Mouse (Mus musculus): ENCODE data around the gene Tmed2. TPM values are rescaled to one million over a fixed set of nuclear protein-coding genes. Genes with fewer than 3 reads are reported as not detected.
"Not testable (repeated sequence)": the region's sequence is repeated elsewhere in the genome, so short reads cannot be mapped to it uniquely, and the experiment has no call there.

Tmed2 gene
- polyA plus RNA-seq, 1 experiment from 2014 or later, result 443 TPM

- Histone ChIP-seq H3K27me3 (ENCODE audit: control insufficient read depth, insufficient read depth, low read length) (no peaks in the 10 kb centered on the region), H3K4me3 (ENCODE audit: low read length) (peak overlapping the region; percentile 86), H3K9me3 (replicated peaks; ENCODE audit: control insufficient read depth, low read length) (no peaks in the 10 kb centered on the region), H3K4me2 (ENCODE audit: low read depth, low read length) (peak overlapping the region; percentile 92), H3K36me3 (ENCODE audit: control insufficient read depth, insufficient read depth) (no peaks in the 10 kb centered on the region), H3K27ac (ENCODE audit: low read length) (peak overlapping the region; percentile 92), H3K4me1 (ENCODE audit: control insufficient read depth, insufficient read depth, low read length) (peaks cover 34% of the 10 kb centered on the region), H3K9ac (ENCODE audit: low read length) (peak overlapping the region; percentile 92)
- WGBS, result 14% methylated on average over 14 of the region's 14 CpGs
- 0 out of 2 replicates have a peak, but pooled peaks have one; percentile 17 for ATAC-seq (replicated peaks; ENCODE audit: extremely low read depth, insufficient read depth, low FRiP score)
These were observed 8.9 kb upstream of the Tmed2 start for GRCm38 (mm10) chr5:124531583-124531930.

- peak; percentile 8; the same call in 1 of the 2 replicates for ATAC-seq (replicated peaks; ENCODE audit: extremely low read depth, insufficient read depth, low FRiP score)
- peaks cover 41% of the 10 kb centered on the region for H3K4me1 ChIP-seq (ENCODE audit: control insufficient read depth, insufficient read depth, low read length)
These were observed 8.0 kb upstream of the Tmed2 start for GRCm38 (mm10) chr5:124532451-124532850.

GRCm38 (mm10) chr5:124535016-124535415 is 5.5 kb upstream of the Tmed2 start:
- H3K4me1 ChIP-seq (ENCODE audit: control insufficient read depth, insufficient read depth, low read length), result peaks cover 22% of the 10 kb centered on the region
- H3K9ac ChIP-seq (ENCODE audit: low read length), result no peak overlapping the region
- H3K4me2 ChIP-seq (ENCODE audit: low read depth, low read length), result no peak overlapping the region
- H3K36me3 ChIP-seq (ENCODE audit: control insufficient read depth, insufficient read depth), result no peaks in the 10 kb centered on the region
- no peaks in the 10 kb centered on the region for H3K27me3 ChIP-seq (ENCODE audit: control insufficient read depth, insufficient read depth, low read length)
- no peak overlapping the region for H3K4me3 ChIP-seq (ENCODE audit: low read length)
- ATAC-seq (replicated peaks; ENCODE audit: extremely low read depth, insufficient read depth, low FRiP score), result no peak
- WGBS, result 41% methylated on average over 5 of the region's 5 CpGs
- H3K9me3 ChIP-seq (replicated peaks; ENCODE audit: control insufficient read depth, low read length), result no peaks in the 10 kb centered on the region
- no peak overlapping the region for H3K27ac ChIP-seq (ENCODE audit: low read length)

More at GRCm38 (mm10) chr5:124532451-124532850, 8.0 kb upstream of the Tmed2 start:
- H3K36me3 ChIP-seq (ENCODE audit: control insufficient read depth, insufficient read depth), result no peaks in the 10 kb centered on the region
- H3K27ac ChIP-seq (ENCODE audit: low read length), result peak overlapping the region; percentile 92
- H3K4me3 ChIP-seq (ENCODE audit: low read length), result no peak overlapping the region
- H3K4me2 ChIP-seq (ENCODE audit: low read depth, low read length), result no peak overlapping the region
- H3K9ac ChIP-seq (ENCODE audit: low read length), result no peak overlapping the region
- WGBS, result 31% methylated on average over 7 of the region's 7 CpGs
- no peaks in the 10 kb centered on the region for H3K9me3 ChIP-seq (replicated peaks; ENCODE audit: control insufficient read depth, low read length)
- H3K27me3 ChIP-seq (ENCODE audit: control insufficient read depth, insufficient read depth, low read length), result no peaks in the 10 kb centered on the region

DNA sequence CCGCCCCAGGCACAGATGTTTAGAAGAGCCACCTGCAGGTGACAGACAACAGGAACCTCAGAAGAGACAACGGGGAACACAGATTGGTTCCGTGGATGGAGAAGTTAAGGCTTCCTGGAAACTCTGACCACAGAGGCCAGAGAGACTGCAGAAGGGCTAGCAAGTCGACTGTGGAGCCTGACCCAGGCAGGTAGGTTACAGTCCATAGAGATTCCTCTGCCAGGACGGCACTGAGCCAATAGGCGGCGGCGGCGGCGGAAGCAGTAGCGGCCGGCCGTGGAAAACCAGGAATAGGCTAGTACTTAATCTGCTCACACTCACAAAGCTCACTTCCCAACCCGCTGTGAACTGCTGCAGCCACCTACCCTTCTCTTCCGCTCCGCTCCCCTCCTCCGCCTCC is 3.7 kb upstream of the Tmed2 start:
- Histone ChIP-seq H3K9ac (ENCODE audit: low read length) (peak overlapping the region; percentile 65), H3K36me3 (ENCODE audit: control insufficient read depth, insufficient read depth) (no peaks in the 10 kb centered on the region), H3K27ac (ENCODE audit: low read length) (peak overlapping the region; percentile 72), H3K4me3 (ENCODE audit: low read length) (peak overlapping the region; percentile 43), H3K4me1 (ENCODE audit: control insufficient read depth, insufficient read depth, low read length) (peaks cover 17% of the 10 kb centered on the region), H3K27me3 (ENCODE audit: control insufficient read depth, insufficient read depth, low read length) (no peaks in the 10 kb centered on the region), H3K9me3 (replicated peaks; ENCODE audit: control insufficient read depth, low read length) (no peaks in the 10 kb centered on the region), H3K4me2 (ENCODE audit: low read depth, low read length) (peak overlapping the region; percentile 65)
- no peak for ATAC-seq (replicated peaks; ENCODE audit: extremely low read depth, insufficient read depth, low FRiP score)
- 2% methylated on average over 16 of the region's 17 CpGs for WGBS

DNA sequence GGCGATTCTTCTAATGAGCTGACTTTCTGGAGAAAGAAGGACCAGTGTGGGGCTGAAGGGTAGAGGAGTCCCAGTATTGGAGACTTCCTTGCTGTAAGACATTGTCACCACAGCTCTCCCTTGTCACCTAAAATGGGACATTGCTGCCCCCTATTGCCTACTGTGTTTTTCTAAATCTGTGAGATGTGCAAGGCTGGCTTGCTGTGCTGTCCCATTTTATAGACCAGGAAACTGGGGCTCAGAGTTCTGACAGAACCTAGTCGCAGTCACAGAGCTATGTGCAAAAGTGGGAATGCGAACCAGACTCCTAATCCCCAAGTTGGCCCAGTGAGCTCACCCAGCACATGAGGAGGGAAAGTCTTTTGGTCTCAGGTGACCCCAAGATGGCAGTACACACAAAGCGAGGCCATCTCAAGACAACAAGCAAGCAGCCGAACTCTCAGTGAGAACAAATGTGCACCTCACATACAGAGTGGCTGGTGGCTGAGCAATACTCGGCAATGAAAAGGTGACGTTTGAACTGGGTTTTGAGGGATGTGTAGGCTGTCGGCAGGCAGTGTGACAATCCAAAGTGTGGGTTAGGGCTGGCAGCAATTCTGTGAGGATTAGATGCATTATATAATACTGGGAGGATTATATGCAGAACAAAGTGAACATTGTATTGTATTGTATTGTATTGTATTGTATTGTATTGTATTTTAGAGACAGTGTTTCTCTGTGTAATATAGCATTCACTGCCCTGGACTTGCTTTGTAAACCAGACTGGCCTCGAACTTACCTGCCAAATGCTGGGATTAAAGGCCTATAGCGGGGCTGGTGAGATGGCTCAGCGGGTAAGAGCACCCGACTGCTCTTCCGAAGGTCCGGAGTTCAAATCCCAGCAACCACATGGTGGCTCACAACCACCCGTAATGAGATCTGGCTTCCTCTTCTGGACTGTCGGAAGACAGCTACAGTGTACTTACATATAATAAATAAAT is 1.4 kb upstream of the Tmed2 start:
- no peaks in the 10 kb centered on the region for H3K9me3 ChIP-seq (replicated peaks; ENCODE audit: control insufficient read depth, low read length)
- H3K27ac ChIP-seq (ENCODE audit: low read length), result no peak overlapping the region
- WGBS, result 77% methylated on average over 15 of the region's 16 CpGs
- no peak for ATAC-seq (replicated peaks; ENCODE audit: extremely low read depth, insufficient read depth, low FRiP score)
- H3K27me3 ChIP-seq (ENCODE audit: control insufficient read depth, insufficient read depth, low read length), result no peaks in the 10 kb centered on the region
- H3K36me3 ChIP-seq (ENCODE audit: control insufficient read depth, insufficient read depth), result peaks cover 8% of the 10 kb centered on the region
- no peak overlapping the region for H3K4me3 ChIP-seq (ENCODE audit: low read length)
- peaks cover 26% of the 10 kb centered on the region for H3K4me1 ChIP-seq (ENCODE audit: control insufficient read depth, insufficient read depth, low read length)
- no peak overlapping the region for H3K4me2 ChIP-seq (ENCODE audit: low read depth, low read length)
- H3K9ac ChIP-seq (ENCODE audit: low read length), result no peak overlapping the region

DNA sequence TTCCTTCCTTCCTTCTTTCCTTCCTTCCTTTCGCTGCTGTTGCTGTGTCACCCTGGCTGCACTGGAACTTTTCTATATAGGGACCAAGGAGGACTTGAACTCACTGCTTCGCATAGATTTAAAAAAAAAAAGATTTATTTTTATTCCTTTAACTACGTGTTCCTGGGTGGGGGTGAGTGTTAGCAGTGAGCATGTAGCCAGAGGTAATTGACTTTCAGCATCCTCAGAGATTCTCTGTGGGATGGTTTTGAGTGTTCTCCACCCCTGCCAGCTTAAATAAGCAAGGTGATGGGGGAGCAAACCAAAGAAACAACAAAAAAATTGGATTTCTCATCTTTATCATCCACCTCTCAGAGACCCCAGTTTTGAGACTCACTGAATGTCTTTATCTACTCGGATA is 590 bp upstream of the Tmed2 start:
- Histone ChIP-seq H3K27me3 (ENCODE audit: control insufficient read depth, insufficient read depth, low read length) (no peaks in the 10 kb centered on the region), H3K9ac (ENCODE audit: low read length) (peak overlapping the region; percentile 22; the same call in 1 of the 2 replicates), H3K4me3 (ENCODE audit: low read length) (peak overlapping the region; percentile 97), H3K9me3 (replicated peaks; ENCODE audit: control insufficient read depth, low read length) (no peaks in the 10 kb centered on the region), H3K36me3 (ENCODE audit: control insufficient read depth, insufficient read depth) (peaks cover 16% of the 10 kb centered on the region), H3K4me1 (ENCODE audit: control insufficient read depth, insufficient read depth, low read length) (peaks cover 26% of the 10 kb centered on the region), H3K4me2 (ENCODE audit: low read depth, low read length) (peak overlapping the region; percentile 49), H3K27ac (ENCODE audit: low read length) (peak overlapping the region; percentile 52)
- no peak for ATAC-seq (replicated peaks; ENCODE audit: extremely low read depth, insufficient read depth, low FRiP score)
- WGBS, result 73% methylated on average over 4 of the region's 4 CpGs

- under 1% methylated on average over 78 of the region's 89 CpGs for WGBS
- H3K4me3 ChIP-seq (ENCODE audit: low read length), result peak overlapping the region; percentile 97
- no peaks in the 10 kb centered on the region for H3K9me3 ChIP-seq (replicated peaks; ENCODE audit: control insufficient read depth, low read length)
- H3K36me3 ChIP-seq (ENCODE audit: control insufficient read depth, insufficient read depth), result peaks cover 25% of the 10 kb centered on the region
- peaks cover 26% of the 10 kb centered on the region for H3K4me1 ChIP-seq (ENCODE audit: control insufficient read depth, insufficient read depth, low read length)
- peak overlapping the region; percentile 86 for H3K4me2 ChIP-seq (ENCODE audit: low read depth, low read length)
- peak overlapping the region; percentile 91 for H3K27ac ChIP-seq (ENCODE audit: low read length)
- peak overlapping the region; percentile 94 for H3K9ac ChIP-seq (ENCODE audit: low read length)
- ATAC-seq (replicated peaks; ENCODE audit: extremely low read depth, insufficient read depth, low FRiP score), result peak; percentile 73
- H3K27me3 ChIP-seq (ENCODE audit: control insufficient read depth, insufficient read depth, low read length), result no peaks in the 10 kb centered on the region
These were observed 558 bp downstream of the Tmed2 start for GRCm38 (mm10) chr5:124540905-124541601.

DNA sequence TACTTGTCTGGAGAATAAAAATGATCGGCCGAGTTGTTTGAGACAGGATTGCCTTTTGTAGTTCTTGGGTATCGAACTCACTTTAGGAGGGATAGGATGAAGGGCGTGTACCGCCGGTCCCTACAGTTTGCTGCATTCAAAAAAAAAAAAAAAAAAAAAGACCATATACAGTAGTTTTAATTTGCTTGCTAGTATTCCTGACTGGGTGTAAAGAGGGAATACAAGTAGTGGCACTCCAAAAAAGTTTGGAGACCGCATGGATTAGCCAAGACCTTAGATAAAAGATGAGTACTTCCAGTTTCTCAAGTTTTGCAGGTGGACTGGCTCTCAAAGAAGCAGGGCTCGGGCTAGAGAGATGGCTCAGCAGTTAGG is 1.1 kb downstream of the Tmed2 start:
- Histone ChIP-seq H3K4me1 (ENCODE audit: control insufficient read depth, insufficient read depth, low read length) (peaks cover 25% of the 10 kb centered on the region), H3K9me3 (replicated peaks; ENCODE audit: control insufficient read depth, low read length) (no peaks in the 10 kb centered on the region), H3K27ac (ENCODE audit: low read length) (peak overlapping the region; percentile 91), H3K4me3 (ENCODE audit: low read length) (peak overlapping the region; percentile 97), H3K9ac (ENCODE audit: low read length) (peak overlapping the region; percentile 94), H3K4me2 (ENCODE audit: low read depth, low read length) (peak overlapping the region; percentile 86), H3K27me3 (ENCODE audit: control insufficient read depth, insufficient read depth, low read length) (no peaks in the 10 kb centered on the region), H3K36me3 (ENCODE audit: control insufficient read depth, insufficient read depth) (peaks cover 30% of the 10 kb centered on the region)
- WGBS, result 7% methylated on average over 8 of the region's 8 CpGs
- ATAC-seq (replicated peaks; ENCODE audit: extremely low read depth, insufficient read depth, low FRiP score), result no peak

DNA sequence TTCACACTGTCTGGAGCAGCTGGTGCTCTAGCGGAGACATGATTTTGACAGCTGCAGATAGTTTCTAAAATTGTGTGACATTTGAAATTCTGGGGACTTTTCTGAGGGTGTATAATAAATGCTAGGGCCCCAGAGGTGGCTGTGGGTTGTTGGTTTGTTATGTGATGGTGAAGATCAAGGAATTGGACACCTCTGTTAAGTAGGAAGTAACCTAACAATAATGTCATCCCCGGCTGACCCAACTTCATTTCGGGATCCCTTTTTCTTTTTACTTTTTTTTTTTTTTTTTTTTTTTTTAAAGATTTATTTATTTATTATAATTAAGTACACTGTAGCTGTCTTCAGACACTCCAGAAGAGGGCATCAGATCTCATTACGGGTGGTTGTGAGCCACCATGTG is 10.2 kb downstream of the Tmed2 start:
- peaks cover 31% of the 10 kb centered on the region for H3K36me3 ChIP-seq (ENCODE audit: control insufficient read depth, insufficient read depth)
- not testable (repeated sequence) for H3K4me3 ChIP-seq (ENCODE audit: low read length)

More for the DNA sequence above, 10.2 kb downstream of the Tmed2 start:
- H3K9ac ChIP-seq (ENCODE audit: low read length); H3K27me3 ChIP-seq (ENCODE audit: control insufficient read depth, insufficient read depth, low read length); H3K27ac ChIP-seq (ENCODE audit: low read length); H3K9me3 ChIP-seq (replicated peaks; ENCODE audit: control insufficient read depth, low read length); ATAC-seq (replicated peaks; ENCODE audit: extremely low read depth, insufficient read depth, low FRiP score); H3K4me2 ChIP-seq (ENCODE audit: low read depth, low read length): not testable (repeated sequence)
- H3K4me1 ChIP-seq (ENCODE audit: control insufficient read depth, insufficient read depth, low read length), result peaks cover 12% of the 10 kb centered on the region; the same call in 1 of the 2 replicates
- whole genome bisulfite sequencing, result 87% methylated on average over 4 of the region's 4 CpGs

Measured in heart, embryonic 16.5 days (tissue).